In the genomic region with DNA sequence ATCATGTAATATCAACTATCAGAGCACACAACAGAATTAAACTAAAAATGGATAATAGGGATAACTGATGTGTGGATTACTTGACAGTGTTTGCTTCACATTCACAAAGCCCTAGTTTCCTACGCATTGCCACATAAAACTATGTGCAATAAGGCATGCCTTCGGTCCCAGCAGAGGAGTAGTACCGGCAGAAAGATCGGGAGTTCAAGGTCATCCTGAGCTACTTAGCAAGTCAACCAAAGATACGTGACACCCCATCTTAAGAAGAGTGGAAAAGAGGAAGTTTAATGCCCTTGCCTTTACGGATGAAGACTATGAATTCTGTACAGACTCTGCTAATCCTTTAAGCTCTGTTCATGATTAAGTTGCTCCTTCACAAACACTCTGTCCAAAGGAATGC, we compare ENCODE assay signal across 19 mouse cellular contexts. TPM values are rescaled to one million over a fixed set of nuclear protein-coding genes. Genes with fewer than 3 reads are reported as not detected.
A peak's percentile ranks its signal among the peaks of the same experiment; 100 is the strongest.
DNase-seq lines count a peak whose midpoint lies in the region; ATAC-seq and TF ChIP-seq lines count a peak whose summit lies in the region.
"Had no signal": no experiment of that assay in that cellular context is flagged by ENCODE, and none has a peak within 500 bp of the region (broad histone marks: within the 10 kb centered on the region; RNA-seq: fewer than 3 reads in every experiment).

No protein-coding gene starts in this region.

- H3K4me3 ChIP-seq in midbrain, embryonic 11.5 days (ENCODE audit: low read depth, low read length), result no peak overlapping the region
- no peak overlapping the region for H3K4me3 ChIP-seq in midbrain, embryonic 14.5 days (replicated peaks; ENCODE audit: low read depth, low read length)
- no peak overlapping the region for H3K4me3 ChIP-seq in myocyte
- H3K4me3 ChIP-seq: forebrain, embryonic 13.5 days; forebrain, embryonic 15.5 days had no signal

- no peak for ATAC-seq in midbrain, embryonic 11.5 days (ENCODE audit: low FRiP score)
- ATAC-seq in midbrain, embryonic 14.5 days (ENCODE audit: low FRiP score, low TSS enrichment), result no peak
- ATAC-seq: activated CD4-positive, CD25-positive, alpha-beta regulatory T cell, adult 4 months; forebrain, embryonic 13.5 days; forebrain, embryonic 15.5 days; forebrain, postnatal 0 days; Patski had no signal

- H3K9me3 ChIP-seq in midbrain, embryonic 11.5 days (ENCODE audit: control insufficient read depth, low read length), result no peaks in the 10 kb centered on the region
- no peaks in the 10 kb centered on the region for H3K9me3 ChIP-seq in midbrain, embryonic 14.5 days (ENCODE audit: control insufficient read depth, low read length)
- H3K9me3 ChIP-seq: forebrain, embryonic 13.5 days; forebrain, embryonic 15.5 days had no signal

- TF ChIP-seq POLR2A in myocyte (IDR thresholded peaks at IDR 0.05; ENCODE audit: insufficient read length, low read depth), result no peak

- no peaks in the 10 kb centered on the region for H3K79me2 ChIP-seq in myocyte (ENCODE audit: control insufficient read depth, insufficient read depth)

- H3K27ac ChIP-seq in midbrain, embryonic 11.5 days (ENCODE audit: low read depth, low read length), result no peak overlapping the region
- no peak overlapping the region for H3K27ac ChIP-seq in midbrain, embryonic 14.5 days (replicated peaks; ENCODE audit: low read depth, low read length)
- H3K27ac ChIP-seq: forebrain, embryonic 13.5 days; forebrain, embryonic 15.5 days had no signal

- H3K4me2 ChIP-seq in midbrain, embryonic 11.5 days, result no peak overlapping the region
- H3K4me2 ChIP-seq in midbrain, embryonic 14.5 days (ENCODE audit: low read length), result no peak overlapping the region
- H3K4me2 ChIP-seq in myocyte (ENCODE audit: low read depth), result peak overlapping the region; percentile 44
- H3K4me2 ChIP-seq: forebrain, embryonic 13.5 days; forebrain, embryonic 15.5 days had no signal

- no peak overlapping the region for H3K9ac ChIP-seq in midbrain, embryonic 11.5 days (ENCODE audit: low read length)
- no peak overlapping the region for H3K9ac ChIP-seq in midbrain, embryonic 14.5 days (replicated peaks; ENCODE audit: low read length)
- H3K9ac ChIP-seq: forebrain, embryonic 13.5 days; forebrain, embryonic 15.5 days; forebrain, postnatal 0 days had no signal

- 69% methylated on average over 6 of the region's 6 CpGs for WGBS in midbrain, embryonic 11.5 days
- WGBS in midbrain, embryonic 14.5 days, result 73% methylated on average over 6 of the region's 6 CpGs

- no peaks in the 10 kb centered on the region for H3K36me3 ChIP-seq in midbrain, embryonic 11.5 days (ENCODE audit: control insufficient read depth, insufficient read depth, low read length)
- H3K36me3 ChIP-seq in midbrain, embryonic 14.5 days (ENCODE audit: control insufficient read depth, insufficient read depth, low read length), result no peaks in the 10 kb centered on the region
- H3K36me3 ChIP-seq in myocyte (ENCODE audit: control insufficient read depth, insufficient read depth), result no peaks in the 10 kb centered on the region
- H3K36me3 ChIP-seq: forebrain, embryonic 15.5 days had no signal

- H3ac ChIP-seq in myocyte (ENCODE audit: control insufficient read depth, insufficient read length), result no peak overlapping the region

- peak; percentile 70 for DNase-seq in heart, adult 11 months
- DNase-seq in heart, adult 8-10 months (ENCODE audit: low spot score), result no peak
- peak; percentile 76 for DNase-seq in midbrain, embryonic 11.5 days (ENCODE audit: low spot score, missing footprints)
- DNase-seq in midbrain, embryonic 14.5 days, result no peak
- DNase-seq in thymus, postnatal 36 days, result no peak
- DNase-seq: adrenal gland, adult 8-10 months; adrenal gland, postnatal 14 days; adrenal gland, postnatal 36 days; cerebellum, adult 11-12 months; cerebellum, adult 2 months; cerebellum, adult 9-10 months; cerebellum, postnatal 10 days; cerebellum, postnatal 25 days; forebrain, postnatal 0 days had no signal

- no peaks in the 10 kb centered on the region for H3K4me1 ChIP-seq in midbrain, embryonic 11.5 days (ENCODE audit: control insufficient read depth, insufficient read depth, low read length)
- H3K4me1 ChIP-seq in midbrain, embryonic 14.5 days (ENCODE audit: control insufficient read depth, insufficient read depth, low read length), result no peaks in the 10 kb centered on the region

- no peaks in the 10 kb centered on the region for H3K27me3 ChIP-seq in midbrain, embryonic 11.5 days (ENCODE audit: control insufficient read depth, insufficient read depth, low read length)
- H3K27me3 ChIP-seq in midbrain, embryonic 14.5 days (ENCODE audit: control insufficient read depth, insufficient read depth, low read length), result no peaks in the 10 kb centered on the region
- H3K27me3 ChIP-seq in myocyte (ENCODE audit: control insufficient read depth, insufficient read depth, insufficient read length), result no peaks in the 10 kb centered on the region
- H3K27me3 ChIP-seq: forebrain, embryonic 13.5 days; forebrain, embryonic 15.5 days; Patski had no signal

TF ChIP-seq in myocyte, 11 proteins besides CTCF, POLR2A, EP300 and RAD21:
- no peak for TF ChIP-seq TCF12 (IDR thresholded peaks at IDR 0.05; ENCODE audit: insufficient read depth, poor library complexity, severe bottlenecking)
- TF ChIP-seq MYOG (IDR thresholded peaks at IDR 0.05; ENCODE audit: control insufficient read depth in 1 of 3, insufficient read depth in 1 of 3, insufficient read length in 2 of 3, low read depth in 2 of 3), result no peak
- TF ChIP-seq MAX (IDR thresholded peaks at IDR 0.05; ENCODE audit: low read depth), result no peak
- no peak for TF ChIP-seq SRF (IDR thresholded peaks at IDR 0.05; ENCODE audit: control insufficient read depth, insufficient read length, low read depth)
- no peak for TF ChIP-seq TCF3 (IDR thresholded peaks at IDR 0.05; ENCODE audit: insufficient read length, low read depth)
- TF ChIP-seq E2F4 (IDR thresholded peaks at IDR 0.05; ENCODE audit: insufficient read depth), result no peak
- no peak for TF ChIP-seq USF1 (IDR thresholded peaks at IDR 0.05; ENCODE audit: low read depth)
- TF ChIP-seq CEBPB (IDR thresholded peaks at IDR 0.05; ENCODE audit: insufficient read depth, poor library complexity, severe bottlenecking), result no peak
- TF ChIP-seq POLR2AphosphoS2 (IDR thresholded peaks at IDR 0.05; ENCODE audit: insufficient read length, low read depth), result no peak
- TF ChIP-seq REST (IDR thresholded peaks at IDR 0.05; ENCODE audit: insufficient read depth, insufficient read length), result no peak
- TF ChIP-seq MYOD1 (IDR thresholded peaks at IDR 0.05; ENCODE audit: control insufficient read depth in 1 of 3, insufficient read length in 2 of 3, low read depth in 2 of 3), result no peak

RNA-seq across cellular contexts. Expression of gene Nebl, which starts 44.1 kb away (rescaled TPM):
- 100 to 1,000 TPM; 292 to 343 (median 327) TPM for total RNA-seq in heart, adult 8-10 months (2022)
- polyA plus RNA-seq in midbrain, embryonic 11.5 days (2014; fragmentation: Nextera tagmentation; extraction: Ambion mirVana), result 2.7 and 2.8 TPM in 2 replicates
- 6.7 and 7.0 TPM in 2 replicates for polyA plus RNA-seq in midbrain, embryonic 14.5 days (2014; fragmentation: Nextera tagmentation; extraction: Ambion mirVana)
- polyA plus RNA-seq in myocyte (2012; fragmentation: generic; extraction: Trizol), result 0.08 TPM

Comparison
In these comparisons a context has a peak if more than half of its experiments do, and no peak if none do; other contexts are left out.
1. DNase-seq: peak in heart, adult 11 months (single experiment) and midbrain, embryonic 11.5 days (single experiment); none in heart, adult 8-10 months (single experiment), midbrain, embryonic 14.5 days (single experiment) and thymus, postnatal 36 days (0 of 2).